Mouse (Mus musculus) midbrain, embryonic 16.5 days (tissue): ENCODE results near the gene Ehf. TPM values are rescaled to one million over a fixed set of nuclear protein-coding genes. Genes with fewer than 3 reads are reported as not detected.

Experiments used
- ATAC-seq: fragments of 200-750 bp; cut with Nextera tagmentation; 2 replicates; pipeline ENCODE4 v1.8.0; 2017; ENCODE audit warnings: moderate TSS enrichment
- H3K27ac ChIP-seq: fragments of 300-500 bp; sonication (generic); 2 replicates; pipeline ENCODE4 v1.5.1; 2014; ENCODE audit warnings: mild to moderate bottlenecking, low read length, mixed read lengths
- H3K27me3 ChIP-seq: fragments of 300-500 bp; sonication (generic); 2 replicates; pipeline ENCODE4 v1.6.1; 2014; ENCODE audit warnings: low read depth, low read length, mixed read lengths; ENCODE audit not compliant: control insufficient read depth, insufficient read depth
- H3K36me3 ChIP-seq: fragments of 300-500 bp; sonication (generic); 2 replicates; pipeline ENCODE4 v1.6.1; 2014; ENCODE audit warnings: mild to moderate bottlenecking, low read length, moderate library complexity, mixed read lengths; ENCODE audit not compliant: control insufficient read depth, insufficient read depth
- H3K4me1 ChIP-seq: fragments of 300-500 bp; sonication (generic); 2 replicates; pipeline ENCODE4 v1.6.1; 2014; ENCODE audit warnings: mild to moderate bottlenecking, low read length, mixed read lengths; ENCODE audit not compliant: control insufficient read depth, insufficient read depth
- H3K4me2 ChIP-seq: fragments of 300-500 bp; sonication (generic); 2 replicates; pipeline ENCODE4 v1.6.1; 2014; ENCODE audit warnings: mild to moderate bottlenecking, low read length, mixed read lengths
- H3K4me3 ChIP-seq: fragments of 300-500 bp; sonication (generic); 2 replicates; pipeline ENCODE4 v1.5.1; 2014; ENCODE audit warnings: low read depth, mild to moderate bottlenecking, low read length, moderate library complexity, mixed read lengths
- H3K9ac ChIP-seq: fragments of 300-500 bp; sonication (generic); 2 replicates; pipeline ENCODE4 v1.6.1; 2014; ENCODE audit warnings: low read depth, low read length, mixed read lengths
- H3K9me3 ChIP-seq: fragments of 300-500 bp; sonication (generic); replicated peaks from 2 replicates; pipeline ENCODE4 v1.6.1; 2014; ENCODE audit warnings: mild to moderate bottlenecking, low read length, mixed read lengths; ENCODE audit not compliant: control insufficient read depth, poor library complexity, severe bottlenecking
- WGBS: fragments of 180-500 bp; shearing (Covaris S2); extraction: QIAGEN DNeasy Blood & Tissue Kit; methylation state at CpG from one replicate; pipeline ENCODE4 v1.1.7; 2014; 5-methylcytosine and 5-hydroxymethylcytosine counted together
- polyA plus RNA-seq: library from polyadenylated mRNA; unstranded; fragments of >200 nt; fragmentation: Nextera tagmentation; extraction: Ambion mirVana; gene quantifications from 2 replicates; pipeline ENCODE4 v1.2.1, GENCODE M21; 2015

Ehf gene
- polyA plus RNA-seq, 1 experiment from 2014 or later = 0.19 TPM

GRCm38 (mm10) chr2:103310663-103311062 is 7.6 kb upstream of the Ehf start:
- H3K36me3 ChIP-seq = no peaks in the 10 kb centered on the region
- H3K4me2 ChIP-seq = no peak overlapping the region
- no peak overlapping the region for H3K27ac ChIP-seq
- H3K27me3 ChIP-seq = no peaks in the 10 kb centered on the region
- no peak overlapping the region for H3K4me3 ChIP-seq
- ATAC-seq = no peak
- no peak overlapping the region for H3K9ac ChIP-seq
- no peaks in the 10 kb centered on the region for H3K4me1 ChIP-seq
- 38% methylated on average over 5 of the region's 5 CpGs for WGBS
- H3K9me3 ChIP-seq = no peaks in the 10 kb centered on the region

GRCm38 (mm10) chr2:103306686-103307085 is 3.6 kb upstream of the Ehf start:
- no peak for ATAC-seq
- H3K4me1 ChIP-seq = no peaks in the 10 kb centered on the region
- no peak overlapping the region for H3K4me2 ChIP-seq
- no peaks in the 10 kb centered on the region for H3K9me3 ChIP-seq
- H3K4me3 ChIP-seq = no peak overlapping the region
- no peaks in the 10 kb centered on the region for H3K27me3 ChIP-seq
- H3K9ac ChIP-seq = no peak overlapping the region
- no peaks in the 10 kb centered on the region for H3K36me3 ChIP-seq
- 62% methylated on average over 6 of the region's 6 CpGs for WGBS
- H3K27ac ChIP-seq = no peak overlapping the region

GRCm38 (mm10) chr2:103302669-103303068 is 409 bp downstream of the Ehf start:
- no peaks in the 10 kb centered on the region for H3K9me3 ChIP-seq
- H3K36me3 ChIP-seq = no peaks in the 10 kb centered on the region
- no peak overlapping the region for H3K9ac ChIP-seq
- no peaks in the 10 kb centered on the region for H3K4me1 ChIP-seq
- no peak overlapping the region for H3K4me3 ChIP-seq
- H3K27me3 ChIP-seq = no peaks in the 10 kb centered on the region
- ATAC-seq = no peak
- WGBS = 71% methylated on average over 6 of the region's 6 CpGs
- H3K27ac ChIP-seq = no peak overlapping the region
- no peak overlapping the region for H3K4me2 ChIP-seq

- Histone ChIP-seq H3K4me1 (no peaks in the 10 kb centered on the region), H3K9me3 (no peaks in the 10 kb centered on the region), H3K27ac (no peak overlapping the region), H3K4me2 (no peak overlapping the region), H3K36me3 (no peaks in the 10 kb centered on the region), H3K27me3 (no peaks in the 10 kb centered on the region), H3K9ac (no peak overlapping the region), H3K4me3 (no peak overlapping the region)
- no peak for ATAC-seq
- 75% methylated on average over 13 of the region's 13 CpGs for WGBS
Observed at GRCm38 (mm10) chr2:103298711-103299463, 4.2 kb downstream of the Ehf start.

- ATAC-seq = no peak
- Histone ChIP-seq H3K27ac (no peak overlapping the region), H3K4me1 (no peaks in the 10 kb centered on the region), H3K36me3 (no peaks in the 10 kb centered on the region), H3K4me2 (no peak overlapping the region), H3K4me3 (no peak overlapping the region), H3K9me3 (no peaks in the 10 kb centered on the region), H3K27me3 (no peaks in the 10 kb centered on the region), H3K9ac (no peak overlapping the region)
- 12% methylated on average over 3 of the region's 3 CpGs for WGBS
Observed at GRCm38 (mm10) chr2:103294526-103294925, 8.6 kb downstream of the Ehf start.

- no peaks in the 10 kb centered on the region for H3K27me3 ChIP-seq
- H3K4me1 ChIP-seq = no peaks in the 10 kb centered on the region
- no peaks in the 10 kb centered on the region for H3K9me3 ChIP-seq
- no peak overlapping the region for H3K27ac ChIP-seq
- 74% methylated on average over 5 of the region's 5 CpGs for WGBS
- H3K36me3 ChIP-seq = no peaks in the 10 kb centered on the region
- ATAC-seq = no peak
- H3K4me2 ChIP-seq = no peak overlapping the region
- H3K9ac ChIP-seq = no peak overlapping the region
- no peak overlapping the region for H3K4me3 ChIP-seq
Observed at GRCm38 (mm10) chr2:103293751-103294150, 9.3 kb downstream of the Ehf start.

GRCm38 (mm10) chr2:103293214-103293613 is 9.9 kb downstream of the Ehf start:
- Histone ChIP-seq H3K4me2 (no peak overlapping the region), H3K4me3 (no peak overlapping the region), H3K36me3 (no peaks in the 10 kb centered on the region), H3K4me1 (no peaks in the 10 kb centered on the region), H3K9me3 (no peaks in the 10 kb centered on the region), H3K27ac (no peak overlapping the region), H3K9ac (no peak overlapping the region), H3K27me3 (no peaks in the 10 kb centered on the region)
- ATAC-seq = no peak
- 31% methylated on average over 3 of the region's 3 CpGs for WGBS

GRCm38 (mm10) chr2:103290705-103291269 is 12.3 kb downstream of the Ehf start:
- Histone ChIP-seq H3K4me3 (no peak overlapping the region), H3K27ac (no peak overlapping the region), H3K4me2 (no peak overlapping the region), H3K9me3 (no peaks in the 10 kb centered on the region), H3K4me1 (no peaks in the 10 kb centered on the region), H3K27me3 (no peaks in the 10 kb centered on the region), H3K9ac (no peak overlapping the region), H3K36me3 (no peaks in the 10 kb centered on the region)
- WGBS = 49% methylated on average over 2 of the region's 2 CpGs
- no peak for ATAC-seq

GRCm38 (mm10) chr2:103290167-103290566 is 12.9 kb downstream of the Ehf start:
- H3K27me3 ChIP-seq = no peaks in the 10 kb centered on the region
- no peak overlapping the region for H3K4me3 ChIP-seq
- ATAC-seq = no peak
- H3K4me2 ChIP-seq = no peak overlapping the region
- H3K27ac ChIP-seq = no peak overlapping the region
- 95% methylated on average over 3 of the region's 3 CpGs for WGBS
- no peaks in the 10 kb centered on the region for H3K36me3 ChIP-seq
- no peaks in the 10 kb centered on the region for H3K4me1 ChIP-seq
- no peak overlapping the region for H3K9ac ChIP-seq
- H3K9me3 ChIP-seq = no peaks in the 10 kb centered on the region
